Comparison of ENCODE assay signal across 8 mouse cellular contexts in the genomic region with DNA sequence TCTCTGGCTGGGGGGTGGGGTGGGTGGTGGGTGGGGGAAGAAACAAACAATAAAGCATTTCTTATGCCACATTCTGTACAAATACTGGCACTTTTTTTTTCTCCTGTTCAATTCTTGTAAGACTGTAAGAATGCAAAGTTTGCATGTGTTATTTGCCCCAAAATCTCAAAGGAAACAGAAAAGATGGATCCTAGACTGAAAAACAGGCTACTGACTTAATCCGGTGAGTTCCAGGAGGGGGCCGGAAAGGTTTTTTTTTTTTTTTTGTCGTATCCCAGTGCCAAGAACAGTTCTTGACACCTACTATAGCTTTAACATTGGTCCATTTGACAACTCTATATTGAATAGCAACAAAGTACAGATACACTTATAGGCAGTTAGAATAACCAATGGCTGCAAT. TPM values are rescaled to one million over a fixed set of nuclear protein-coding genes. Genes with fewer than 3 reads are reported as not detected.
A peak's percentile ranks its signal among the peaks of the same experiment; 100 is the strongest.
DNase-seq lines count a peak whose midpoint lies in the region; ATAC-seq and TF ChIP-seq lines count a peak whose summit lies in the region.

No protein-coding gene starts in this region.

- no peak overlapping the region for H3K9ac ChIP-seq in liver, embryonic 11.5 days (ENCODE audit: low read depth, low read length)

- H3K4me2 ChIP-seq in liver, embryonic 11.5 days: peak overlapping the region; percentile 64

- no peaks in the 10 kb centered on the region for H3K27me3 ChIP-seq in cerebellum, adult 2 months (ENCODE audit: control insufficient read depth, insufficient read depth, low read length)
- H3K27me3 ChIP-seq in megakaryocyte, embryonic 14.5 days (replicated peaks): peaks cover 4% of the 10 kb centered on the region
- H3K27me3 ChIP-seq in liver, embryonic 11.5 days (replicated peaks; ENCODE audit: control insufficient read depth, insufficient read depth, low read length): no peaks in the 10 kb centered on the region

- peak overlapping the region; percentile 39 for H3K4me3 ChIP-seq in cerebellum, adult 2 months (replicated peaks; ENCODE audit: insufficient read depth, low read depth, low read length)
- peak overlapping the region; percentile 92 for H3K4me3 ChIP-seq in megakaryocyte, embryonic 14.5 days (replicated peaks)
- peak overlapping the region; percentile 77 for H3K4me3 ChIP-seq in liver, embryonic 11.5 days (ENCODE audit: low read depth, low read length)

- no peak for TF ChIP-seq CTCF in cerebellum, adult 2 months (IDR thresholded peaks at IDR 0.05; ENCODE audit: borderline replicate concordance, insufficient read depth, low read depth, low read length)

- no peaks in the 10 kb centered on the region for H3K4me1 ChIP-seq in cerebellum, adult 2 months (ENCODE audit: control insufficient read depth, insufficient read depth, low read length)
- H3K4me1 ChIP-seq in megakaryocyte, embryonic 14.5 days: peaks cover 30% of the 10 kb centered on the region
- peaks cover 13% of the 10 kb centered on the region for H3K4me1 ChIP-seq in liver, embryonic 11.5 days (replicated peaks; ENCODE audit: control insufficient read depth, insufficient read depth, low read length)

- H3K27ac ChIP-seq in cerebellum, adult 2 months (ENCODE audit: insufficient read depth, low read length): no peak overlapping the region
- H3K27ac ChIP-seq in liver, embryonic 11.5 days (ENCODE audit: low read depth, low read length): no peak overlapping the region

- no peaks in the 10 kb centered on the region for H3K9me3 ChIP-seq in megakaryocyte, embryonic 14.5 days
- H3K9me3 ChIP-seq in liver, embryonic 11.5 days (ENCODE audit: control insufficient read depth, low read length): no peaks in the 10 kb centered on the region

- ATAC-seq in megakaryocyte, adult 5-6 weeks (ENCODE audit: poor library complexity, severe bottlenecking): no peak
- no peak for ATAC-seq in liver, embryonic 11.5 days (replicated peaks; ENCODE audit: low FRiP score)
- ATAC-seq in frontal cortex, adult (ENCODE audit: low TSS enrichment): no peak

- TF ChIP-seq POLR2A in cerebellum, adult 2 months (IDR thresholded peaks at IDR 0.05; ENCODE audit: borderline replicate concordance, insufficient read depth, low read length): no peak

- WGBS in cerebellum, adult 2 months: 29% methylated on average over 3 of the region's 3 CpGs
- WGBS in liver, embryonic 11.5 days: 37% methylated on average over 3 of the region's 3 CpGs

- H3K36me3 ChIP-seq in megakaryocyte, embryonic 14.5 days (replicated peaks; ENCODE audit: low read length): no peaks in the 10 kb centered on the region
- no peaks in the 10 kb centered on the region for H3K36me3 ChIP-seq in liver, embryonic 11.5 days (ENCODE audit: control insufficient read depth, insufficient read depth, low read length)

- DNase-seq in cerebellum, adult 2 months: no peak
- DNase-seq in cerebellum, adult 9-11 months: no peak
- DNase-seq in liver, embryonic 11.5 days (ENCODE audit: low spot score): no peak
- no peak for DNase-seq in kidney, postnatal 36 days
- no peak for DNase-seq in MN1 (ENCODE audit: low spot score)

RNA-seq across cellular contexts. Expression of a gene that starts 0.5 kb away (rescaled TPM):
- polyA plus RNA-seq in cerebellum, adult 2 months (2012; rRNA removed): 50.9 and 51.9 TPM in 2 replicates
- 3.3 and 7.0 TPM in 2 replicates for polyA plus RNA-seq in megakaryocyte, embryonic 14.5 days (2012; ENCODE audit: insufficient read depth, low replicate concordance)
- 133 and 150 TPM in 2 replicates for total RNA-seq in megakaryocyte, adult 5-6 weeks (2015)
- 71.6 and 77.3 TPM in 2 replicates for total RNA-seq in megakaryocyte, adult 5-6 weeks (2017)
- 82.7 and 89.4 TPM in 2 replicates for polyA plus RNA-seq in liver, embryonic 11.5 days (2014; fragmentation: Nextera tagmentation; extraction: Ambion mirVana)

RNA-seq across cellular contexts. Expression of a gene that starts 36.2 kb away (rescaled TPM):
- polyA plus RNA-seq in cerebellum, adult 2 months (2012; rRNA removed): 8.2 and 10.4 TPM in 2 replicates
- 7.7 and 11.9 TPM in 2 replicates for polyA plus RNA-seq in megakaryocyte, embryonic 14.5 days (2012; ENCODE audit: insufficient read depth, low replicate concordance)
- total RNA-seq in megakaryocyte, adult 5-6 weeks (2015): 3.1 and 6.1 TPM in 2 replicates
- total RNA-seq in megakaryocyte, adult 5-6 weeks (2017): 4.3 and 7.4 TPM in 2 replicates
- polyA plus RNA-seq in liver, embryonic 11.5 days (2014; fragmentation: Nextera tagmentation; extraction: Ambion mirVana): 4.7 and 5.1 TPM in 2 replicates

Comparison
In these comparisons a context has a peak if more than half of its experiments do, and no peak if none do; other contexts are left out.
1. H3K4me3 ChIP-seq: peak in every context shown above with its lines; median percentile 92 in megakaryocyte, embryonic 14.5 days; 77 in liver, embryonic 11.5 days; 39 in cerebellum, adult 2 months.